Mouse (Mus musculus): Measurements from ENCODE around the gene Klk1b8.
"Not testable (repeated sequence)": the region's sequence is repeated elsewhere in the genome, so short reads cannot be mapped to it uniquely, and the experiment has no call there.

GRCm38 (mm10) chr7:43942293-43942692, 8.2 kb upstream of the Klk1b8 start:
- TF ChIP-seq CTCF (IDR thresholded peaks at IDR 0.05; ENCODE audit: control insufficient read depth, insufficient read depth, insufficient read length); USF1 (IDR thresholded peaks at IDR 0.05; ENCODE audit: low read depth): not testable (repeated sequence)

Measured in C2C12 (cell line).